9 mouse cellular contexts compared by ENCODE assay signal in the genomic region with DNA sequence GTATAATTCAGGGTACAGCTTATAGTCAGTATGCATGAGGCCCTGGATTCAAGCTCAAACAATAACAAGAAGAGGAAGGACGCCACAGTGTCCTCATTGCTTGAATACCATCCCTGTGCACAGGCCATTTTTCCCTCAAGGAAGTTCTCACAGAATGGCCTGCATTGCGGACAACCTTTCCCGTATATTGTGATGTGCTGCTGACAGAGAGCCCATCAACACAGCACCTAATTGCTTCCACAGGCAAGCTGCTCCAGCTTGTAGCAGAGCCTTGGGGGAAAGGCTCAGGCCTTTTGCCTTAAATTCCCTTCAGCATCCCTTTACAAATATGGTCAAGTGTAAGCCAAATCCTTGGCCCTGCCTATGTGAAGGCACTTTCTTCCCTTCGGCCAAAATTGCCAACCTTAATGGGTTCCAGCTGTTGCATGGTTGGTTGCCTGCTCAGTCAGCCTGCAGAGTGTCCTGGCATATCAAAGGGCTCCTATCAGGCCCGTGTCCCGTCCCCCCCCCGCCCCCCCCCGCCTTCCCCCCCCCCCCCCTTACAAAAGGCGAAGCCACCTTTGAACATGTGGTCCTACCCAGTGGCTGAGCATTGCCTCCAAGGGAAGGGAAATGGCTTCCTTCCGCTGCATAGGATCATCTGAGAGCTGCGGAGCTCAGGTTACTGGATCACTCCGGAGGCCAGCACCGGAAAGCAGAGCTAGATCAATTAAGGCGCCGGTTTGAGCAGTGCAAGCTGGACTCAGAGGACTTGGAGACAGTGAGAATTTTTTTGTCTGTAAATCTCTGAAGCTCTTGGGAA.
A peak's percentile ranks its signal among the peaks of the same experiment; 100 is the strongest.
DNase-seq lines count a peak whose midpoint lies in the region; ATAC-seq and TF ChIP-seq lines count a peak whose summit lies in the region.
"Had no signal": no experiment of that assay in that cellular context is flagged by ENCODE, and none has a peak within 500 bp of the region (broad histone marks: within the 10 kb centered on the region; RNA-seq: fewer than 3 reads in every experiment).

No protein-coding gene starts in this region.

- no peaks in the 10 kb centered on the region for H3K27me3 ChIP-seq in heart, embryonic 10.5 days (ENCODE audit: insufficient read depth, poor library complexity, severe bottlenecking)
- no peaks in the 10 kb centered on the region for H3K27me3 ChIP-seq in E14TG2a.4 (ENCODE audit: insufficient read depth, low read length)
- no peaks in the 10 kb centered on the region for H3K27me3 ChIP-seq in embryonic facial prominence, embryonic 15.5 days

- 0 out of 2 replicates have a peak, but pooled peaks cover 6% of the 10 kb centered on the region for H3K4me1 ChIP-seq in heart, embryonic 10.5 days
- peaks cover 53% of the 10 kb centered on the region for H3K4me1 ChIP-seq in E14TG2a.4 (replicated peaks; ENCODE audit: low read depth, low read length)
- H3K4me1 ChIP-seq in embryonic facial prominence, embryonic 15.5 days = no peaks in the 10 kb centered on the region

- WGBS in heart, embryonic 10.5 days = 43% methylated on average over 12 of the region's 15 CpGs
- WGBS in embryonic facial prominence, embryonic 15.5 days = 26% methylated on average over 10 of the region's 15 CpGs

- H3K9me3 ChIP-seq in heart, embryonic 10.5 days = no peaks in the 10 kb centered on the region
- no peaks in the 10 kb centered on the region for H3K9me3 ChIP-seq in E14TG2a.4 (ENCODE audit: low read length)
- H3K9me3 ChIP-seq in embryonic facial prominence, embryonic 15.5 days (replicated peaks) = no peaks in the 10 kb centered on the region

- TF ChIP-seq CTCF in E14TG2a.4 (conservative IDR thresholded peaks at IDR 0.05; ENCODE audit: low read length) = no peak

- ATAC-seq in embryonic facial prominence, embryonic 15.5 days (ENCODE audit: insufficient number of reproducible peaks, low FRiP score, low TSS enrichment, low read depth) = peak; percentile 69

- no peak overlapping the region for H3K4me3 ChIP-seq in heart, embryonic 10.5 days
- peak overlapping the region; percentile 77 for H3K4me3 ChIP-seq in E14TG2a.4 (replicated peaks; ENCODE audit: low read length)
- no peak overlapping the region for H3K4me3 ChIP-seq in embryonic facial prominence, embryonic 15.5 days (replicated peaks)

- no peak overlapping the region for H3K9ac ChIP-seq in embryonic facial prominence, embryonic 15.5 days

- 0 out of 2 replicates have a peak overlapping the region, but pooled peaks have one; percentile 19 for H3K27ac ChIP-seq in heart, embryonic 10.5 days
- H3K27ac ChIP-seq in embryonic facial prominence, embryonic 15.5 days (replicated peaks) = peak overlapping the region; percentile 39; the same call in 1 of the 2 replicates

- H3K36me3 ChIP-seq in heart, embryonic 10.5 days = no peaks in the 10 kb centered on the region
- H3K36me3 ChIP-seq in E14TG2a.4 (ENCODE audit: insufficient read depth, low read length) = peaks cover 20% of the 10 kb centered on the region
- H3K36me3 ChIP-seq in embryonic facial prominence, embryonic 15.5 days = no peaks in the 10 kb centered on the region

- no peak for DNase-seq in heart, embryonic 10.5 days (ENCODE audit: low spot score)
- no peak for DNase-seq in heart, adult 18-20 months
- peak; percentile 28 to 45 for DNase-seq in kidney, postnatal 36 days
- DNase-seq in layer of hippocampus, adult 9-10 months (ENCODE audit: low spot score) = no peak
- no peak for DNase-seq in left cerebral cortex, adult 8-10 months (ENCODE audit: low spot score in 2 of 2)
- DNase-seq in spleen, postnatal 14 days (ENCODE audit: low spot score in 2 of 2) = no peak
- DNase-seq: heart, postnatal 36 days had no signal

- H3K4me2 ChIP-seq in embryonic facial prominence, embryonic 15.5 days (replicated peaks) = peak overlapping the region; percentile 27

Comparison
In these comparisons a context has a peak if more than half of its experiments do, and no peak if none do; other contexts are left out.
1. DNase-seq: peak in kidney, postnatal 36 days (2 of 2); none in heart, embryonic 10.5 days (single experiment), heart, adult 18-20 months (0 of 2), layer of hippocampus, adult 9-10 months (single experiment), left cerebral cortex, adult 8-10 months (0 of 2) and spleen, postnatal 14 days (0 of 2).